Mouse (Mus musculus) embryonic facial prominence, embryonic 11.5 days (tissue): ENCODE results near the gene Pgghg. TPM values are rescaled to one million over a fixed set of nuclear protein-coding genes. Genes with fewer than 3 reads are reported as not detected.
A peak's percentile ranks its signal among the peaks of the same experiment; 100 is the strongest.
"Not testable (repeated sequence)": the region's sequence is repeated elsewhere in the genome, so short reads cannot be mapped to it uniquely, and the experiment has no call there.

Experiments
- ATAC-seq: fragments of 200-750 bp; cut with Nextera tagmentation; replicated peaks from 2 replicates; pipeline ENCODE4 v1.8.0; 2017; ENCODE audit warnings: low read depth; ENCODE audit not compliant: insufficient number of reproducible peaks, low FRiP score, low TSS enrichment
- DNase-seq: peaks from one replicate; pipeline ENCODE4 v3.0.0-alpha.2; 2015; ENCODE audit warnings: low spot score
- H3K27ac ChIP-seq: fragments of 300-500 bp; sonication (generic); replicated peaks from 2 replicates; pipeline ENCODE4 v1.5.1; 2014; ENCODE audit warnings: mild to moderate bottlenecking, low read depth, low read length, control low read depth
- H3K27me3 ChIP-seq: fragments of 300-500 bp; sonication (generic); 2 replicates; pipeline ENCODE4 v1.6.1; 2014; ENCODE audit warnings: mild to moderate bottlenecking, low read length, moderate library complexity, mixed read lengths; ENCODE audit not compliant: control insufficient read depth, insufficient read depth
- H3K36me3 ChIP-seq: fragments of 300-500 bp; sonication (generic); replicated peaks from 2 replicates; pipeline ENCODE4 v1.6.1; 2014; ENCODE audit warnings: low read depth, mild to moderate bottlenecking, low read length, moderate library complexity, mixed read lengths; ENCODE audit not compliant: control insufficient read depth, insufficient read depth
- H3K4me1 ChIP-seq: fragments of 300-500 bp; sonication (generic); 2 replicates; pipeline ENCODE4 v1.6.1; 2014; ENCODE audit warnings: low read length, mixed read lengths; ENCODE audit not compliant: control insufficient read depth, insufficient read depth
- H3K4me2 ChIP-seq: fragments of 300-500 bp; sonication (generic); 2 replicates; pipeline ENCODE4 v1.6.1; 2014; ENCODE audit warnings: low read depth, mild to moderate bottlenecking, control low read depth, low read length, moderate library complexity
- H3K4me3 ChIP-seq: fragments of 300-500 bp; sonication (generic); 2 replicates; pipeline ENCODE4 v1.5.1; 2014; ENCODE audit warnings: low read depth, low read length, control low read depth
- H3K9ac ChIP-seq: fragments of 300-500 bp; sonication (generic); replicated peaks from 2 replicates; pipeline ENCODE4 v1.6.1; 2014; ENCODE audit warnings: mild to moderate bottlenecking, control low read depth, low read length
- H3K9me3 ChIP-seq: fragments of 300-500 bp; sonication (generic); replicated peaks from 2 replicates; pipeline ENCODE4 v1.6.1; 2016; ENCODE audit warnings: mild to moderate bottlenecking, low read length, inconsistent platforms, mixed read lengths; ENCODE audit not compliant: control insufficient read depth
- WGBS: fragments of 180-500 bp; shearing (Covaris S2); extraction: QIAGEN DNeasy Blood & Tissue Kit; methylation state at CpG from one replicate; pipeline ENCODE4 v1.1.7; 2014; 5-methylcytosine and 5-hydroxymethylcytosine counted together
- polyA plus RNA-seq: library from polyadenylated mRNA; unstranded; fragments of >200 nt; fragmentation: Nextera tagmentation; extraction: Ambion mirVana; gene quantifications from 2 replicates; pipeline ENCODE4 v1.2.1, GENCODE M21; 2014

Gene Pgghg
- polyA plus RNA-seq, 1 experiment from 2014 or later: 12.4 TPM

DNA sequence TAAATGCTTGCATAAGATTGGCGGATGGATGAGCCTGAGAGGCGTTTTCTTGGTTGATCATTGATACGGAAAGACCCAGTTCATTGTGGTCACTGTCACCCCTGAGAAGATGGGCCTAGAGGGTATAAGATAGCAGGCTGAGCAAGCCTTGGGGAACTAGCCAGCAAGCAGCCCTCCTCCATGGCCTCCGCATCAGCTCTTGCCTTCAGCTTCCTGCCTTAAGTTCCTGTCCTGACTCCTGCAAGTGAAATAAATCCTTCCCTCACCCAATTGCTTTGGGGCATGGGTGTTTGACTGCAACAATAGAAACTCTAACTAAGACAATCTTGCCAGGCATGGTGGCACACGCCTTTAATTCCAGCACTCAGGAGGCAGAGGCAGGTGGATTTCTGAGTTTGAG is 18.8 kb downstream of the Pgghg start:
- Histone ChIP-seq H3K9me3 (no peaks in the 10 kb centered on the region), H3K4me3 (no peak overlapping the region), H3K9ac (no peak overlapping the region), H3K4me2 (no peak overlapping the region), H3K27ac (no peak overlapping the region), H3K36me3 (no peaks in the 10 kb centered on the region), H3K4me1 (peaks cover 4% of the 10 kb centered on the region; the same call in 1 of the 2 replicates), H3K27me3 (no peaks in the 10 kb centered on the region)
- DNase-seq (no peak), ATAC-seq (no peak)
- WGBS: 68% methylated on average over 5 of the region's 5 CpGs

DNA sequence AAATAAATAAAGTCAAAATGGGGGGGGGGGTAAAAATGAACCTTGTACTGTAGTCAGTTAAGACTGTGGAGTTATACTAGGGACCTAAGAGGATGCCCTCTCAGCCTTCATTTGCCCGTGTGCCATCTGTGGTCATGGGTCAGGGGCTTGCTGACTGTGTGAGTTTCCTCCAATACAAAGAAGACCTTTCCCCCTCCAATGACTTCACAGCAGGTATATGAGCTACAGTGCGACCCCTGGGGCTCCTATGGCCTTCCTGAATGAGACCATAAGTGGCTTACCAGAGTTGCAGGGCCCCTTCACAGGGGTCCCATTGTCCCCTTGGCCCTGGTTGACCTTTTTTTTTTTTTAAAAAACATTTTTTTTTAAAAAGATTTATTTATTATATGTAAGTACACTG is 20.2 kb downstream of the Pgghg start:
- ATAC-seq: no peak
- WGBS: 57% methylated on average over 2 of the region's 2 CpGs

DNA sequence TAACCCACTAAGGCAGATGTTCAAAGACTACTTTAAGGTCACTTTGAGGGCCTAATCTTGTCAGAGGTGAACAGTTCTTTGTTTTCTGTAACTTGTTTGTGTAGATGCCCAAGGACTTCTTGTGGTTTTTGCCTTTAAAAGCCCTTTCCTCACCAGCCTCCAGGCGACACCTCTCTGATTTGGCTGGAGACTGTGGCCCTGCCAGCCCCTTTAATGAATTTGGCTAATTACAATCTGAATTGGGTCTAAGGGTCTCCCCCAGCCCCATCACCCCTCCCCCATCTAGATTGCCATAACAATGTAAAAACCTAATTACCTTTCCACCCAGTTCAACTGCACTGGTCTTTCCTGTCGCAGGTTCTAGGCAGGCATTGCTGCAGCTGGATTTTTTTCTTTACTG is 21.5 kb downstream of the Pgghg start:
- Histone ChIP-seq H3K4me1 (no peaks in the 10 kb centered on the region), H3K27ac (no peak overlapping the region), H3K9ac (no peak overlapping the region), H3K9me3 (no peaks in the 10 kb centered on the region), H3K36me3 (no peaks in the 10 kb centered on the region), H3K4me2 (no peak overlapping the region), H3K27me3 (no peaks in the 10 kb centered on the region), H3K4me3 (no peak overlapping the region)
- DNase-seq: no peak
- no peak for ATAC-seq
- 57% methylated on average over 2 of the region's 2 CpGs for WGBS

More for the DNA sequence above, 20.2 kb downstream of the Pgghg start:
- H3K9me3 ChIP-seq: no peaks in the 10 kb centered on the region
- H3K4me2 ChIP-seq: no peak overlapping the region
- H3K4me3 ChIP-seq: no peak overlapping the region
- peaks cover under 1% of the 10 kb centered on the region; the same call in 1 of the 2 replicates for H3K4me1 ChIP-seq
- H3K36me3 ChIP-seq: no peaks in the 10 kb centered on the region
- H3K9ac ChIP-seq: no peak overlapping the region
- no peaks in the 10 kb centered on the region for H3K27me3 ChIP-seq
- H3K27ac ChIP-seq: no peak overlapping the region
- no peak for DNase-seq

DNA sequence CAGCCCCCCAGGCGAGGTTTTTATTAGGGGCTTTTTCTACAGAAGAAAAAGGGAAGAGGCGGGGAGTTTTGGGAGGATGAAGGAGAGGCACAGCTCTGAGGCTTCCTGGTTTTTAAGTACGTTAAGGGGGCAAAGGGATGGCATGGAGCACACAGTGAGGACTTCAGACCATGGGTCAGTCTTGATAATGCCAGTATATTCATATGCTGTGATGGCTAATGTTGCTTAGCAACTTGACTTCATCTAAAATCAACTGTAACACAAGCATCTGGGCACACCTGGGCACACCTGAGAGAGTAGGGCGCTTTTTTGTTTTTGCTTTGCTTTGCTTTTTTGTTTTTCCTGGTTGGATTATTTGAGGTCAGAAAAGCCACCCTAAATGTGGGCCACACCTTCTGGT is 25.7 kb downstream of the Pgghg start, which contains the start of gene Ifitm1:
Gene Ifitm1, plus strand, starts transcription at position 301 of the 400 bp plus-strand sequence.
- Histone ChIP-seq H3K4me3 (no peak within 1 kb of the TSS), H3K9ac (no peak within 1 kb of the TSS), H3K27me3 (no peaks in the 10 kb centered on the region), H3K4me2 (no peak within 1 kb of the TSS; the same call in 1 of the 2 replicates), H3K36me3 (no peaks in the 10 kb centered on the region), H3K27ac (no peak within 1 kb of the TSS), H3K9me3 (no peaks in the 10 kb centered on the region), H3K4me1 (peaks cover 3% of the 10 kb centered on the region)
- DNase-seq (no peak), ATAC-seq (no peak)
- 79% methylated on average over 4 of the region's 4 CpGs for WGBS

DNA sequence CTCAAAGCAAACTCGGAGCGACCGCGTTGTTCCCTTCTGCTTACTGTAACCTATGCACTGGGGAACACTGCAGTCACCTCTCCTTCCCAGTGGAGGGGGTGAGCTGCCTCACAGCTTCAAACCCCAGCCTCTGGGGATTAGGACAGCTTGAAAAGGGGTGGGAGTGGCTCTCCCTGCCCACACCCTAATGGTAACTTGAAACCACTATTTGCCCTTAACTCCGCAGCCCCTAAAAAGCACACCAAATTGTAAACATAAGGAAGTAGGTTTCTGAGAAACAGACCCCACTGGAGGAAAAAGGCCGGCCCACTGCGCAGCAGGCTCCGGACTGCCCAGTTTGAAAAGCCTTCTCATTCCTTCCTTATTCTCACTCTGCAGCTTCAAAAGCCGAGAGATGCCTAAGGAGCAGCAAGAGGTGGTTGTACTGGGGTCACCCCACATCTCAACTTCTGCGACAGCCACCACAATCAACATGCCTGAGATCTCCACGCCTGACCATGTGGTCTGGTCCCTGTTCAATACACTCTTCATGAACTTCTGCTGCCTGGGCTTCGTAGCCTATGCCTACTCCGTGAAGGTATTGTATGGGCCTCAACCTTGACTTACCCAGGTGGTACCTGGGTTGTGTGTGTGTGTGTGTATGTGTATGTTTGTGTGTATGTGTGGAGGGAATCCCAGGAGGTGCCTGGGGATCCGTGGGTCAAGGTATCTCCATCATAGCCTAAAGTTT is 26.8 kb downstream of the Pgghg start:
- H3K4me3 ChIP-seq: no peak overlapping the region
- H3K4me2 ChIP-seq: no peak overlapping the region; the same call in 1 of the 2 replicates
- H3K27ac ChIP-seq: no peak overlapping the region
- ATAC-seq (0 out of 2 replicates have a peak, but pooled peaks have one; percentile 54), DNase-seq (peak; percentile 71)
- H3K4me1 ChIP-seq: peaks cover 3% of the 10 kb centered on the region
- H3K36me3 ChIP-seq: no peaks in the 10 kb centered on the region
- no peak overlapping the region for H3K9ac ChIP-seq
- H3K9me3 ChIP-seq: no peaks in the 10 kb centered on the region
- H3K27me3 ChIP-seq: no peaks in the 10 kb centered on the region
- WGBS: 5% methylated on average over 14 of the region's 14 CpGs

DNA sequence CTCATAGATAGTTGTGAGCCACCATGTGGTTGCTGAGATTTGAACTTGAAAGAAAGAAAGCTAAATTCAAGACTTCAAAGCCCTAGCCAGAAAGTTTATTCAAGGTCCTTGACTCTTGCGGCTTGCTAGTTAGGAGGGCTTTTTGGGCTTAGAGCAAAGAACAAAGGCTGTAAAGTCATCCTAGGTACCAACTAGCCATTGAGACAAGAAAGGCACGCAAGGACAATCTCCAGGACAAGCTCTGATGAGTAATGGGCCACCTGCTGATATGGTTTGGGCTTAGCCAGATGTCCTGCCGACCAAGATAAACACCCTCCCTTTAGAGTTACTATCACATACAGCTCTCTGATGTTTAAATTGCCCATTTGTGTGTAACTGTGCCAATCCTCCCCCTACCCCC is 27.5 kb downstream of the Pgghg start:
- not testable (repeated sequence) for H3K4me2 ChIP-seq, H3K27me3 ChIP-seq, H3K4me3 ChIP-seq, H3K9ac ChIP-seq, H3K9me3 ChIP-seq, H3K36me3 ChIP-seq, DNase-seq, H3K27ac ChIP-seq, ATAC-seq, H3K4me1 ChIP-seq
- 25% methylated on average over 3 of the region's 3 CpGs for WGBS

DNA sequence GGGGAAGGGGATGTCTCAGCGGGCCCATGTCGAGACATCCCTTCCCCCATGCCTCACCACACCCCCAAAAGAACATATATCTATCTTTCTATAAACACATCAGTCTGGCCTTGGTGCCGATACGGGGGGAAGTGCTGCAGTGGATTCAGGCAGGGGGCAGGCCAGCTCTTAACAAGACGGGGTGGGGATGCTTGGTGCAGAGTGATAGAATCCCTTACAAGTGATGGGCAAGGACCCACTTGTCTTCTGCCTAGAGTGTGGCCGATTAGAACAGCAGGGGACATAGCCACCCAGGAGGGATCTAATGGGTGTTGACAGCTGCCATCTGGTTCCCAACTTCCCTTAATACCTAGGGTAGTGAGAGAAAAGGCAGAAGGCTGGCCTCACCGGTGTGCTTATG is 29.7 kb downstream of the Pgghg start:
- H3K4me1 ChIP-seq: peaks cover 3% of the 10 kb centered on the region
- H3K27me3 ChIP-seq: no peaks in the 10 kb centered on the region

DNA sequence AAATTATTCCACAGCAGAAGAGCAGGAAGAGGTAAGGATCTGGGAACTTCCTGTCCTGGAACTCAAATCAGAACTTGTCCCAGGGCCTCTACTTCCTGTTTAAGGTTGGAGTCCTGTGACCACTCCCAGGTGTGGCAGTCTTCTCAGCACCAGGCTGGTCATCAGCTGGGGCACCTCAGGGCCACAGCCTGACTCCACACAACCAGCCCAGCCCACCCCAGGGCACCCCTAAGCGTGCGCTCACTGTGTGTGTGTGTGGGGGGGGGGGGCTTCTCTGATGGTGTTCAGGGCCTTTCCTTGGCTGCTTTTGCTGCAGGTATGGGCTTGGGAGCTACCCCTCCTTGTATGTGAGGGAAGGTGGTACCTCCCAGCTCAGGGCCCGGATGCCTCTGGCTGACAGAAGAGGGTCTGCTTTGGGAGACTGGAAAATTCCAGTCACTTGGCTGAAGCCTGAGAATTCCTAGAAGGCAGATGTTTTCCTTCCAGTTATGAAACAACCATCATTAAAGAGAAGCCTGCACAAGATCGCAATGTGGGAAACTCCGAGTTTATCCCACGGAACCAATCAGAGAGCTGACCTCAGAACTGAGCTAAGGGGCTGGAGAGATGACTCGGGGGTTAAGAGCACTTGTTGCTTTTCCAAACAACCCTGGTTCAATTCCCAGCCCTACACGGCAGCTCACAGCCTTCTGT is 30.4 kb downstream of the Pgghg start:
- Histone ChIP-seq H3K4me2 (no peak overlapping the region), H3K9me3 (no peaks in the 10 kb centered on the region), H3K27ac (no peak overlapping the region), H3K4me1 (peaks cover 3% of the 10 kb centered on the region), H3K27me3 (no peaks in the 10 kb centered on the region), H3K4me3 (no peak overlapping the region), H3K36me3 (no peaks in the 10 kb centered on the region), H3K9ac (no peak overlapping the region)
- DNase-seq (no peak), ATAC-seq (no peak)
- WGBS: 80% methylated on average over 8 of the region's 8 CpGs

More for the DNA sequence above, 29.7 kb downstream of the Pgghg start:
- WGBS: 49% methylated on average over 7 of the region's 7 CpGs
- DNase-seq: no peak
- no peak overlapping the region for H3K4me3 ChIP-seq
- no peak for ATAC-seq
- no peak overlapping the region for H3K27ac ChIP-seq
- H3K9ac ChIP-seq: no peak overlapping the region
- H3K9me3 ChIP-seq: no peaks in the 10 kb centered on the region
- no peak overlapping the region for H3K4me2 ChIP-seq
- no peaks in the 10 kb centered on the region for H3K36me3 ChIP-seq
